Mouse (Mus musculus): Measurements from ENCODE around the gene Elmo2. TPM values are rescaled to one million over a fixed set of nuclear protein-coding genes. Genes with fewer than 3 reads are reported as not detected.

The Elmo2 gene
- polyA plus RNA-seq, 1 experiment = 43.3 TPM

DNA sequence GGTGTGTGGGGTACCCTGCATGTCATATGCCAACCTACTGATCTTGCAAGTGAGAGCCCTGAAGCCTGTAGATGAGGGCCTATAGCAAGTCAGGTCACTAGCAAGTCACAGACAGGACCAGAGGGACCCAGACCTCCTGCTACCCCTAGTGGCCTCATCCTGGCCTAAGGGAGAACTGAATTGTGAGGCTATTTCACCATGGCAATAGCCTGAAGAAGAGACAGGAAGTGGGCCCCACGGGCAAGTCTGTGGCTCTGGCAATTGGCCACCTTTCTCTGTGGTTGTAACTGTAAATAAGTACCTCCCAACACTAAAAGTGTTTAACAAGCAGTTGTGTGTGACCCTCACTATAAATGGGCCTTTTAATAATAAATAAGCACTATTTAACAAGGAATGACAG lies 75.4 kb downstream of the Elmo2 start:
- H3K4me3 ChIP-seq (ENCODE audit: low read depth, low read length) = no peak overlapping the region
- H3K9me3 ChIP-seq (replicated peaks; ENCODE audit: control insufficient read depth, insufficient read depth, low read length, poor library complexity, severe bottlenecking) = no peaks in the 10 kb centered on the region
- no peak overlapping the region for H3K9ac ChIP-seq (ENCODE audit: low read depth, poor library complexity, severe bottlenecking)
- H3K4me1 ChIP-seq (ENCODE audit: control insufficient read depth, insufficient read depth, low read length) = no peaks in the 10 kb centered on the region
- no peak for TF ChIP-seq POLR2A (IDR thresholded peaks at IDR 0.05; ENCODE audit: insufficient read depth, low read length)
- TF ChIP-seq EP300 (IDR thresholded peaks at IDR 0.05; ENCODE audit: insufficient read depth, low read depth, low read length) = no peak
- no peak for TF ChIP-seq CTCF (IDR thresholded peaks at IDR 0.05; ENCODE audit: low read depth, low read length)
- H3K27ac ChIP-seq (ENCODE audit: insufficient read depth, low read length) = no peak overlapping the region
- H3K27me3 ChIP-seq (ENCODE audit: control insufficient read depth, insufficient read depth, low read length, poor library complexity, severe bottlenecking) = no peaks in the 10 kb centered on the region
- no peaks in the 10 kb centered on the region for H3K36me3 ChIP-seq (ENCODE audit: control insufficient read depth, insufficient read depth, low read length, poor library complexity, severe bottlenecking)

DNA sequence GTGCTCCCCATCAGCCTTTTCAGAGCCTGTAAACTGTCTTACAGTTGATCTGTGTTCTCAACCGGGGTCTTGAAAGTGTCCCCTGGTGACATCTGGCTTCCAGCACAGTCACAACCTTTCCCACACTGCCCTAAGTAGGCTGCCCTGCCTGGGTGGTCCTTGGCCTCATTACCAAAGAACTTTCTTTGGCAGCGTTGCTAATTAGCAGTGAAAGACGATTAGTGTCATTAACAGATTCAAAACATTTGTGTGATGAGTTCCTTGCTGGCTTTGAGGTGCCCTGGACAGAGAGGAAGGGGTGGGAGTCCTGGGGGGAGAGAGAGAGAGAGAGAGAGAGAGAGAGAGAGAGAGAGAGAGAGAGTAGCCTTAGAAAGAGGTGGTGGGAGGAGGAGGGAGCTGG lies 77.3 kb downstream of the Elmo2 start:
- H3K27me3 ChIP-seq (ENCODE audit: control insufficient read depth, insufficient read depth, low read length, poor library complexity, severe bottlenecking) = no peaks in the 10 kb centered on the region
- no peaks in the 10 kb centered on the region for H3K9me3 ChIP-seq (replicated peaks; ENCODE audit: control insufficient read depth, insufficient read depth, low read length, poor library complexity, severe bottlenecking)
- H3K36me3 ChIP-seq (ENCODE audit: control insufficient read depth, insufficient read depth, low read length, poor library complexity, severe bottlenecking) = no peaks in the 10 kb centered on the region
- H3K9ac ChIP-seq (ENCODE audit: low read depth, poor library complexity, severe bottlenecking) = no peak overlapping the region
- no peak overlapping the region for H3K4me3 ChIP-seq (ENCODE audit: low read depth, low read length)
- H3K4me1 ChIP-seq (ENCODE audit: control insufficient read depth, insufficient read depth, low read length) = no peaks in the 10 kb centered on the region
- TF ChIP-seq CTCF (IDR thresholded peaks at IDR 0.05; ENCODE audit: low read depth, low read length) = no peak
- no peak overlapping the region for H3K27ac ChIP-seq (ENCODE audit: insufficient read depth, low read length)

DNA sequence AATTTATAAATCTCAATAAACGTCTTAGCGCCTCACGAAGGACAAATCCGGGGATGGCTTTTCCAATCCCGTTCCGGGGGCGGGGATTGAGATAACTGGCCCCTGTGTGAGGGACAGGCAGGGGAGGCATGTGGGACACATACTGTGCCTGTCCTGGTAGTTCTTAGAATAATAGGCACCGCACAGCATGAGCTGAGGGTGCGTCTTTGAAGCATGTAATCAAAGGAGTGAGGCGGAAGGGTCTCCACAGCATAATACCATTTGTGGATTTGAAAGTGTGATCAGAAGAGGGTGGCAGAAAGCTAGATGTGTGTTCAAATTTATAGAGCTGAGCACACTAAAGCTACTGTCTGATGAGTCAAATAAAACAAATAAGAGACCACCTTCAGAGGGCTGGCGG lies 79.9 kb downstream of the Elmo2 start:
- Histone ChIP-seq H3K27me3 (ENCODE audit: control insufficient read depth, insufficient read depth, low read length, poor library complexity, severe bottlenecking) (no peaks in the 10 kb centered on the region), H3K27ac (ENCODE audit: insufficient read depth, low read length) (no peak overlapping the region), H3K36me3 (ENCODE audit: control insufficient read depth, insufficient read depth, low read length, poor library complexity, severe bottlenecking) (no peaks in the 10 kb centered on the region), H3K9ac (ENCODE audit: low read depth, poor library complexity, severe bottlenecking) (no peak overlapping the region), H3K4me3 (ENCODE audit: low read depth, low read length) (no peak overlapping the region), H3K9me3 (replicated peaks; ENCODE audit: control insufficient read depth, insufficient read depth, low read length, poor library complexity, severe bottlenecking) (no peaks in the 10 kb centered on the region), H3K4me1 (ENCODE audit: control insufficient read depth, insufficient read depth, low read length) (no peaks in the 10 kb centered on the region)
- TF ChIP-seq CTCF (IDR thresholded peaks at IDR 0.05; ENCODE audit: low read depth, low read length) (no peak), POLR2A (IDR thresholded peaks at IDR 0.05; ENCODE audit: insufficient read depth, low read length) (no peak), EP300 (IDR thresholded peaks at IDR 0.05; ENCODE audit: insufficient read depth, low read depth, low read length) (no peak)

DNA sequence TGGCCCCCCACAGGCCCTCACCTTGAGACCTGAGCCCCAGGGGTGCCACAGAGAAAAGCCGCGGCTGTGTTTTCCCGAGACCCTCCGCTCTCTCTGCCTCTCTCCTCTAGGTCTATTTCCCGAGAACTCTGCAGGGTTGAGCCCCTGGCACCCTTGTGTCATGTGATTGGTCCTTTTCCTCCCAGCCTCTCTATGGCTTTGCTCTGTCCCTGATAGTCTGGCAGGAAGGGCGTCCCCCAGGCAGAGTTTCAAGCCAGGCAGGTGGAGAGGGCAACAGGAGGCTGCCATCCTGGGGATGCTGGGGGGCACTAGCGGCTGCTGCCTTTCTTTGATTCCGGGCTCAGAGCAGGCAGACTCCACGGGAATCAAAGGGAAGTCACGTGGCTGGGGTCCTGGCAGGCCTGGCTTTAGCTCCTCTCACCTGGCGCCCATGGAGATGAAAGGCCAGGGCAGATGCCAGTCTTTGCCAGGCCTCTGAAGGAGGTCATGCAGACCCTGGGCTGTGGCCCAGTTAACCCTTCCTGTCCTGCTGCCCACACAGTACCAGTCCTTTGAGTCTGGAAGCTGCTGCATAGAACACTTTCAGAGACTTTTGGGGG lies 83.1 kb downstream of the Elmo2 start:
- Histone ChIP-seq H3K4me1 (ENCODE audit: control insufficient read depth, insufficient read depth, low read length) (no peaks in the 10 kb centered on the region), H3K9ac (ENCODE audit: low read depth, poor library complexity, severe bottlenecking) (no peak overlapping the region), H3K27me3 (ENCODE audit: control insufficient read depth, insufficient read depth, low read length, poor library complexity, severe bottlenecking) (no peaks in the 10 kb centered on the region), H3K36me3 (ENCODE audit: control insufficient read depth, insufficient read depth, low read length, poor library complexity, severe bottlenecking) (no peaks in the 10 kb centered on the region), H3K4me3 (ENCODE audit: low read depth, low read length) (no peak overlapping the region), H3K9me3 (replicated peaks; ENCODE audit: control insufficient read depth, insufficient read depth, low read length, poor library complexity, severe bottlenecking) (no peaks in the 10 kb centered on the region), H3K27ac (ENCODE audit: insufficient read depth, low read length) (no peak overlapping the region)
- TF ChIP-seq POLR2A (IDR thresholded peaks at IDR 0.05; ENCODE audit: insufficient read depth, low read length) (no peak), CTCF (IDR thresholded peaks at IDR 0.05; ENCODE audit: low read depth, low read length) (no peak), EP300 (IDR thresholded peaks at IDR 0.05; ENCODE audit: insufficient read depth, low read depth, low read length) (no peak)

DNA sequence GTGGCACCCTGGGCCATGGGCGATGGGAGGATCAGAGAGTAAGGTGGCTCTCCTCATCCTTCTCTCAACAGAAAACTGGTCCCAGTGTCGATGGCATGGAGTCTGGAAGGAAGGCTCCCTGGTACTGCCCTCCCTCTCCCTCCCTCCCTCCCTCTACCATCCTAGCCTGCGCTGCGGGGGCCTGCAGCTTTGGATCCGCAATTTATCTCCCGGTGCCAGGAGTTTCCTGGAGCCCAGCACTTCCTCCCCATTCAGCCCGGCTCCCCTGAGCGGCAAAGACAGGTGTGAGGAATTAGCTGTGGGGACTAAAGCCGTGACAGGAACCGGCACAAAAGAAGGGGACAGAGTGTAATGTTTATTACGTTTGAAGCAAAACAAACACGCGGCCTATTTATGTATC lies 83.7 kb downstream of the Elmo2 start:
- no peaks in the 10 kb centered on the region for H3K36me3 ChIP-seq (ENCODE audit: control insufficient read depth, insufficient read depth, low read length, poor library complexity, severe bottlenecking)
- no peaks in the 10 kb centered on the region for H3K4me1 ChIP-seq (ENCODE audit: control insufficient read depth, insufficient read depth, low read length)
- H3K27ac ChIP-seq (ENCODE audit: insufficient read depth, low read length) = no peak overlapping the region
- no peaks in the 10 kb centered on the region for H3K27me3 ChIP-seq (ENCODE audit: control insufficient read depth, insufficient read depth, low read length, poor library complexity, severe bottlenecking)
- no peak overlapping the region for H3K9ac ChIP-seq (ENCODE audit: low read depth, poor library complexity, severe bottlenecking)
- H3K4me3 ChIP-seq (ENCODE audit: low read depth, low read length) = no peak overlapping the region
- no peak for TF ChIP-seq EP300 (IDR thresholded peaks at IDR 0.05; ENCODE audit: insufficient read depth, low read depth, low read length)
- H3K9me3 ChIP-seq (replicated peaks; ENCODE audit: control insufficient read depth, insufficient read depth, low read length, poor library complexity, severe bottlenecking) = no peaks in the 10 kb centered on the region

DNA sequence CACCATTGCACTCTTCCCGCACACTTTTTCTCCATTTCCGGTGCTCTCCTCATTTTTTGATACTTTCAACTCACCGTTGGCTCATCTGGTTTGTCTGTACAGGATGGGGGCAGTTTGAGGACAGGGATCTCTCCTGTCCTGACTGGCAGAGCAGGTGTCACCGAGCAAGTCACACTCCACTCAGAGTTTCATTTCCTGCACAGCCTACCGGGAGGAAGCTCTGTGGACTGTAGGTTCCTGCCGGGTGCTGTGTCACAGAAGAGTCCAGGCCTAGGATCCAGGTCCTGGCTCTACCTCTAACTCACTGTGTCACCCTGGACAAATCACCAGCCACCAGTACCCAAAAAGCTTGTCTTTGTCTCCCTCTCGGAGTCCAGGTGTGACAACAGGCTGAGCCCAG lies 84.5 kb downstream of the Elmo2 start:
- Histone ChIP-seq H3K4me1 (ENCODE audit: control insufficient read depth, insufficient read depth, low read length) (no peaks in the 10 kb centered on the region), H3K4me3 (ENCODE audit: low read depth, low read length) (no peak overlapping the region), H3K9me3 (replicated peaks; ENCODE audit: control insufficient read depth, insufficient read depth, low read length, poor library complexity, severe bottlenecking) (no peaks in the 10 kb centered on the region), H3K9ac (ENCODE audit: low read depth, poor library complexity, severe bottlenecking) (no peak overlapping the region), H3K27ac (ENCODE audit: insufficient read depth, low read length) (no peak overlapping the region), H3K27me3 (ENCODE audit: control insufficient read depth, insufficient read depth, low read length, poor library complexity, severe bottlenecking) (no peaks in the 10 kb centered on the region), H3K36me3 (ENCODE audit: control insufficient read depth, insufficient read depth, low read length, poor library complexity, severe bottlenecking) (no peaks in the 10 kb centered on the region)
- TF ChIP-seq EP300 (IDR thresholded peaks at IDR 0.05; ENCODE audit: insufficient read depth, low read depth, low read length) = no peak
- TF ChIP-seq POLR2A (IDR thresholded peaks at IDR 0.05; ENCODE audit: insufficient read depth, low read length) = no peak
- no peak for TF ChIP-seq CTCF (IDR thresholded peaks at IDR 0.05; ENCODE audit: low read depth, low read length)

Measured in ES-Bruce4 (cell line).